Mouse (Mus musculus): ENCODE data around the gene Blcap. TPM values are rescaled to one million over a fixed set of nuclear protein-coding genes. Genes with fewer than 3 reads are reported as not detected.

The Blcap gene
- total RNA-seq (2014; rRNA removed): 307 and 309 TPM in 2 replicates
- 394 and 397 TPM in 2 replicates for polyA plus RNA-seq (2015; fragmentation: Nextera tagmentation; extraction: Ambion mirVana)

DNA sequence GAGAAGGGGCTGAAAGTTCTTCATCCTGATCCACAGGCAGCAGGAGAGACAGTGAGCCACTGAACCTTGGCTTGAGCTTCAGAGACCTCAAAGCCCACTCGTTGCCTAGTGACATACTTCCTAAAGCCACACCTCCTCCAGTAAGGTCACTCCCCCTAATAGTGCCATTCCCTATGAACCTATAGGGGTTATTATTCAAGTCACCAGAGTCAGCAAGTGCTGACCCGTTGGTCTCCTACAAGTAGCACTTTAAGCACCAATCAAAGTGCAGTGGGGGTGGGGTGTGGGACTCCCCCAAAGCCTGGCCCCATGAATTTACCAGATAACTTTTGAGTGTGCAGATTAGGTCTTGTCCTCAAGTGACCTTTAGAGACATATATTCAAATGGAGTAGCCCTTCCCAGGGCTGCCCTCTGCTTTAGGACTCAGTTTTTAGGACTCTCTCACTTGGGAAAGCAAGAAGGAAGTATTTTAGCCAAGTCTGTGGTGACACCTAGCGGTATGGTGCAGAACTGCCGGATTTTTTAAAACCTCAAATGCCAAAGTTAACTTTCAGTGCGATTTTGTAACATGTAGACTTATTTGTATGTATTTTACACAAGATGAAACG, at the start of gene Blcap:
Gene Blcap (minus strand): TSS at position 51 of the 609 bp plus-strand sequence.
- ATAC-seq (ENCODE audit: low FRiP score): no peak

DNA sequence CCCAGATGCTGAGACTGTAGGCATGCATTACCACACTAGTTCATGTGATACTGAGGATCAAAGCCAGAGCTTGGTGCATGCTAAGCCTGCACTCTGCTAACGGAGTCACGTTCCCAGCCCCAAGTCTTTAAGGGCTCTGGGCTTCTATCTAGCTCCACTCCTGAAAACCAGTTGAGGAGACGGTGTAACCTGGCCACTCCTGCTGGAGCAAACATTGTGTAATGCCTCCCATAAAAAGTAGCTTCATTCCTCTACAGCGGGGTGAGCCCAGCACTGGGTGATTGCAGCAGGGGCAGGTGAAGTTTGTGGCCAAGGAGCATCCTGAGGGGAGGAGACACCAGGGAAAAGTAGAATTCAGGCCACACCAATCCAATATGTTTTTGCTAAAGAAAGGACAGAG, 47.3 kb upstream of the Blcap start:
- WGBS: 94% methylated on average over 4 of the region's 4 CpGs
- Histone ChIP-seq H3K4me3 (ENCODE audit: low read depth, low read length) (no peak overlapping the region), H3K9me3 (ENCODE audit: low read length) (no peaks in the 10 kb centered on the region), H3K9ac (replicated peaks; ENCODE audit: low read length, poor library complexity, severe bottlenecking) (no peak overlapping the region), H3K4me2 (ENCODE audit: low read depth, low read length, poor library complexity, severe bottlenecking) (no peak overlapping the region), H3K27me3 (ENCODE audit: insufficient read depth, low read length) (no peaks in the 10 kb centered on the region), H3K36me3 (ENCODE audit: insufficient read depth, low read length) (no peaks in the 10 kb centered on the region), H3K27ac (ENCODE audit: low read depth, low read length) (no peak overlapping the region), H3K4me1 (ENCODE audit: insufficient read depth, low read length) (no peaks in the 10 kb centered on the region)
- no peak for ATAC-seq (ENCODE audit: low FRiP score)
- no peak for TF ChIP-seq CTCF (IDR thresholded peaks at IDR 0.05)
- no peak for DNase-seq (ENCODE audit: low spot score)

More for the DNA sequence above, at the start of gene Blcap:
- H3K27me3 ChIP-seq (ENCODE audit: insufficient read depth, low read length): no peaks in the 10 kb centered on the region
- H3K4me1 ChIP-seq (ENCODE audit: insufficient read depth, low read length): 0 out of 2 replicates have a peak, but pooled peaks cover 3% of the 10 kb centered on the region
- TF ChIP-seq CTCF (IDR thresholded peaks at IDR 0.05): peak; percentile 95
- WGBS: 7% methylated on average over 6 of the region's 6 CpGs
- no peak within 1 kb of the TSS for H3K9ac ChIP-seq (replicated peaks; ENCODE audit: low read length, poor library complexity, severe bottlenecking)
- H3K9me3 ChIP-seq (ENCODE audit: low read length): no peaks in the 10 kb centered on the region
- peak; percentile 75 for DNase-seq (ENCODE audit: low spot score)
- no peak within 1 kb of the TSS for H3K4me3 ChIP-seq (ENCODE audit: low read depth, low read length)
- H3K36me3 ChIP-seq (ENCODE audit: insufficient read depth, low read length): no peaks in the 10 kb centered on the region
- no peak within 1 kb of the TSS for H3K4me2 ChIP-seq (ENCODE audit: low read depth, low read length, poor library complexity, severe bottlenecking)
- no peak within 1 kb of the TSS for H3K27ac ChIP-seq (ENCODE audit: low read depth, low read length)

DNA sequence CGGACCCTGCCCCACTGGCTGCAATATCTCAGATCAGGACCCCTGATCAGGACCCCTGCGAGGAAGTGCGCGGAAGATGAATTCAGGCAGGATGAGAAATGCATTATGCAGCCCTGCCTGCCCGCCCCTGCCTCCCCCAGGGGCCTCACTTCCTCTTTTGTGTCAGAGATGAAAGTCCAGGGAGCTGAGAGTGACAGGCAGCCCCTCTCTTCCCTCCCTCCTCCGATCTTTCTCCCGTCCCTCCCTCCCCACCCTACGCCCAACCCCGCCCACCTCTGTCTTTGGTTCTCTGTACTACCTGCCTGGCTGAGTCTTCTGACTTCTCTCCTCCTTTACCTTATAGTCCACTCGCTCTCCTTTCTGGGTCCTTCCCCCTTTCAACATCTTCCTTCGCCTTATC, 42.9 kb upstream of the Blcap start:
- no peaks in the 10 kb centered on the region for H3K27me3 ChIP-seq (ENCODE audit: insufficient read depth, low read length)
- H3K9me3 ChIP-seq (ENCODE audit: low read length): no peaks in the 10 kb centered on the region
- H3K4me2 ChIP-seq (ENCODE audit: low read depth, low read length, poor library complexity, severe bottlenecking): no peak overlapping the region
- no peak for ATAC-seq (ENCODE audit: low FRiP score)
- no peaks in the 10 kb centered on the region for H3K4me1 ChIP-seq (ENCODE audit: insufficient read depth, low read length)
- H3K27ac ChIP-seq (ENCODE audit: low read depth, low read length): no peak overlapping the region
- H3K4me3 ChIP-seq (ENCODE audit: low read depth, low read length): no peak overlapping the region
- H3K36me3 ChIP-seq (ENCODE audit: insufficient read depth, low read length): no peaks in the 10 kb centered on the region
- no peak for DNase-seq (ENCODE audit: low spot score)
- 17% methylated on average over 10 of the region's 11 CpGs for WGBS
- TF ChIP-seq CTCF (IDR thresholded peaks at IDR 0.05): no peak
- 0 out of 2 replicates have a peak overlapping the region, but pooled peaks have one; percentile 29 for H3K9ac ChIP-seq (replicated peaks; ENCODE audit: low read length, poor library complexity, severe bottlenecking)

DNA sequence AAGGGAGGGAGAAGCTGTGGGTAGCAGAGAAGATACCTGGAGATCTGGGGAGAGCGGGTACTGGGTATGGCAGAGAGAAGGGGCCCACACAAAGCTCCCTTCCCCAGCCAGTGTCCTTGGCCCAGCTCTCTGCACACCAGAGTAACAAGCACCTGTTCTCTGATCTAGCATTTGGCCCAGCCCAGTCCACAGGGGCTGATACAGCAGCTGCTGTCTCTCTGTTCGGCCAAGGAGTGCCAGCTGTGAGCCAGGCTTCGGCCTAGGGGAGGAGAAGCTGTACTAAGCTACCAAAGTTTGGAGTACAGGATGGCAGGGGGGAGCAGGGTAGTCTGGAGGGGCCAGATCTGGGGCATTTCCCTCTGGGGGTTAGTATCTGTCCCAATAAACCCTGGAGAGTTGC, 40.7 kb upstream of the Blcap start:
- Histone ChIP-seq H3K4me3 (ENCODE audit: low read depth, low read length) (no peak overlapping the region), H3K36me3 (ENCODE audit: insufficient read depth, low read length) (no peaks in the 10 kb centered on the region), H3K27ac (ENCODE audit: low read depth, low read length) (no peak overlapping the region), H3K9me3 (ENCODE audit: low read length) (no peaks in the 10 kb centered on the region), H3K27me3 (ENCODE audit: insufficient read depth, low read length) (no peaks in the 10 kb centered on the region), H3K9ac (replicated peaks; ENCODE audit: low read length, poor library complexity, severe bottlenecking) (no peak overlapping the region), H3K4me1 (ENCODE audit: insufficient read depth, low read length) (peaks cover 7% of the 10 kb centered on the region; the same call in 1 of the 2 replicates), H3K4me2 (ENCODE audit: low read depth, low read length, poor library complexity, severe bottlenecking) (no peak overlapping the region)
- WGBS: 70% methylated on average over 3 of the region's 3 CpGs
- ATAC-seq (ENCODE audit: low FRiP score) (no peak), DNase-seq (ENCODE audit: low spot score) (peak; percentile 44)
- TF ChIP-seq CTCF (IDR thresholded peaks at IDR 0.05): no peak

DNA sequence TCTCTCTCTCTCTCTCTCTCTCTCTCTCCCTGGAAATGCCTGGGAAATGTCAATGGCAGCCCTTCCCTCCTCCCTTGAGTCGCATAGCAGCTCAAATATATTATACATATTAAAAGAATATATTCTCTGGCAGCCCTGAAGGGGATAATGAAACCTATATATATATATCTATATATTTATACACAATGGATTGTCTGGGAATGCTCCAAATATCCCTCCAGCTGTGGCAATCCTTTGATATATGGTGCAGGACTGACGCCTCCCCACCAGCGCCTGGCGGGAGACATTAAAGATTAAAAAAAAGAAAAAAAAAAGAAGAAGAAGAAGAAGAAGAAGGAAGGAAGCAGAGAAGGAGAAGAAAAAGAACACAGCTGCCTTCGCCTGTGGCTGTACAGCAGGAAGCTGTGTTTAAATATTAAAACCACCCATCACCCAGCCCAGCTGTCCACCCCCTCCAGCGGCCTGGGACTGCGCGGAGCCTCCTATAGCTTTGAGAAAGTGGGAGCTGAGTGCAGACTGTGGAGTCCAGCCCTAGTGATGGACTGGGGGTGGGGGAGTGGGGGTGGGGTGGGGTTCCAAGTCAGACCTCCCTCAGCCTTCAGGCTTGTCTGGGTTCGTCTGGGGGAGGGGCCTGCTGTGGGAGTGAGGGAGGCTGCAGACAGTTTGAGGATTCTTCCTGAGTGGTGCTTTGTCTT, 36.6 kb upstream of the Blcap start:
- no peak for TF ChIP-seq CTCF (IDR thresholded peaks at IDR 0.05)
- peaks cover 7% of the 10 kb centered on the region; the same call in 1 of the 2 replicates for H3K4me1 ChIP-seq (ENCODE audit: insufficient read depth, low read length)
- no peak overlapping the region for H3K4me2 ChIP-seq (ENCODE audit: low read depth, low read length, poor library complexity, severe bottlenecking)
- H3K9ac ChIP-seq (replicated peaks; ENCODE audit: low read length, poor library complexity, severe bottlenecking): no peak overlapping the region
- peak; percentile 9 for DNase-seq (ENCODE audit: low spot score)
- no peaks in the 10 kb centered on the region for H3K9me3 ChIP-seq (ENCODE audit: low read length)
- H3K27me3 ChIP-seq (ENCODE audit: insufficient read depth, low read length): no peaks in the 10 kb centered on the region
- H3K4me3 ChIP-seq (ENCODE audit: low read depth, low read length): no peak overlapping the region
- no peak for ATAC-seq (ENCODE audit: low FRiP score)
- WGBS: 29% methylated on average over 9 of the region's 9 CpGs
- no peak overlapping the region for H3K27ac ChIP-seq (ENCODE audit: low read depth, low read length)
- no peaks in the 10 kb centered on the region for H3K36me3 ChIP-seq (ENCODE audit: insufficient read depth, low read length)

Measured in midbrain, postnatal 0 days (tissue).